Mouse (Mus musculus) neural tube, embryonic 15.5 days (tissue): ENCODE measurements at regions not wholly inside any gene's neighbourhood (a gene's known extent, or its start where the extent isn't known, plus 50 kb on each side); places are given as distances from the start of the nearest gene placed in this dataset.

Source experiments
- ATAC-seq: fragments of 200-750 bp; cut with Nextera tagmentation; 2 replicates; pipeline ENCODE4 v1.8.0; 2017; ENCODE audit warnings: mild to moderate bottlenecking, moderate TSS enrichment, moderate library complexity; ENCODE audit not compliant: low FRiP score
- H3K27ac ChIP-seq: fragments of 300-500 bp; sonication (generic); replicated peaks from 2 replicates; pipeline ENCODE4 v1.5.1; 2015; ENCODE audit warnings: mild to moderate bottlenecking, inconsistent platforms
- H3K27me3 ChIP-seq: fragments of 300-500 bp; sonication (generic); replicated peaks from 2 replicates; pipeline ENCODE4 v1.6.1; 2015; ENCODE audit warnings: inconsistent platforms
- H3K36me3 ChIP-seq: fragments of 300-500 bp; sonication (generic); 2 replicates; pipeline ENCODE4 v1.6.1; 2015; ENCODE audit warnings: inconsistent platforms
- H3K4me1 ChIP-seq: fragments of 300-500 bp; sonication (generic); 2 replicates; pipeline ENCODE4 v1.6.1; 2015; ENCODE audit warnings: inconsistent platforms
- H3K4me2 ChIP-seq: fragments of 300-500 bp; sonication (generic); 2 replicates; pipeline ENCODE4 v1.6.1; 2015; ENCODE audit warnings: inconsistent platforms, mild to moderate bottlenecking, moderate library complexity
- H3K4me3 ChIP-seq: fragments of 300-500 bp; sonication (generic); replicated peaks from 2 replicates; pipeline ENCODE4 v1.5.1; 2015; ENCODE audit warnings: mild to moderate bottlenecking, inconsistent platforms
- H3K9ac ChIP-seq: fragments of 300-500 bp; sonication (generic); replicated peaks from 2 replicates; pipeline ENCODE4 v1.6.1; 2015; ENCODE audit warnings: mild to moderate bottlenecking, inconsistent platforms
- H3K9me3 ChIP-seq: fragments of 300-500 bp; sonication (generic); replicated peaks from 2 replicates; pipeline ENCODE4 v1.6.1; 2016; ENCODE audit warnings: inconsistent platforms
- WGBS: fragments of 180-500 bp; shearing (Covaris S2); methylation state at CpG from one replicate; pipeline ENCODE4 v1.1.7; 2015; ENCODE audit warnings: mixed read lengths; 5-methylcytosine and 5-hydroxymethylcytosine counted together

GRCm38 (mm10) chr12:56472856-56473647 lies 63.7 kb downstream of the Nkx2-1 start:
- no peak overlapping the region for H3K27ac ChIP-seq
- H3K27me3 ChIP-seq = peaks cover 82% of the 10 kb centered on the region
- 23% methylated on average over 10 of the region's 10 CpGs for WGBS
- no peak overlapping the region for H3K4me3 ChIP-seq
- no peaks in the 10 kb centered on the region for H3K4me1 ChIP-seq
- H3K4me2 ChIP-seq = no peak overlapping the region
- no peaks in the 10 kb centered on the region for H3K36me3 ChIP-seq
- ATAC-seq = no peak
- no peaks in the 10 kb centered on the region for H3K9me3 ChIP-seq
- no peak overlapping the region for H3K9ac ChIP-seq

- no peaks in the 10 kb centered on the region for H3K4me1 ChIP-seq
- no peak overlapping the region for H3K9ac ChIP-seq
- WGBS = 57% methylated on average over 10 of the region's 10 CpGs
- H3K9me3 ChIP-seq = no peaks in the 10 kb centered on the region
- no peak overlapping the region for H3K4me3 ChIP-seq
- H3K27me3 ChIP-seq = peaks cover 84% of the 10 kb centered on the region
- no peaks in the 10 kb centered on the region for H3K36me3 ChIP-seq
- H3K4me2 ChIP-seq = no peak overlapping the region
- no peak overlapping the region for H3K27ac ChIP-seq
- no peak for ATAC-seq
These were observed 65.7 kb downstream of the Nkx2-1 start for GRCm38 (mm10) chr12:56470932-56471500.

GRCm38 (mm10) chr12:56459508-56460119 lies 77.1 kb downstream of the Nkx2-1 start:
- no peak overlapping the region for H3K27ac ChIP-seq
- peaks cover 10% of the 10 kb centered on the region; the same call in 1 of the 2 replicates for H3K4me1 ChIP-seq
- H3K36me3 ChIP-seq = no peaks in the 10 kb centered on the region
- H3K4me2 ChIP-seq = peak overlapping the region; percentile 19; the same call in 1 of the 2 replicates
- no peak overlapping the region for H3K4me3 ChIP-seq
- peaks cover 87% of the 10 kb centered on the region for H3K27me3 ChIP-seq
- 2% methylated on average over 10 of the region's 10 CpGs for WGBS
- no peak for ATAC-seq
- H3K9me3 ChIP-seq = no peaks in the 10 kb centered on the region
- no peak overlapping the region for H3K9ac ChIP-seq

- Histone ChIP-seq H3K4me2 (peak overlapping the region; percentile 19; the same call in 1 of the 2 replicates), H3K9me3 (no peaks in the 10 kb centered on the region), H3K4me1 (peaks cover 10% of the 10 kb centered on the region; the same call in 1 of the 2 replicates), H3K36me3 (no peaks in the 10 kb centered on the region), H3K9ac (no peak overlapping the region), H3K27me3 (peaks cover 87% of the 10 kb centered on the region), H3K4me3 (no peak overlapping the region), H3K27ac (no peak overlapping the region)
- peak; percentile 70 for ATAC-seq
- WGBS = 5% methylated on average over 16 of the region's 16 CpGs
These were observed 77.8 kb downstream of the Nkx2-1 start for GRCm38 (mm10) chr12:56458665-56459507.

GRCm38 (mm10) chr12:56457951-56458350 lies 78.8 kb downstream of the Nkx2-1 start:
- Histone ChIP-seq H3K4me2 (no peak overlapping the region), H3K4me3 (no peak overlapping the region), H3K4me1 (peaks cover 10% of the 10 kb centered on the region; the same call in 1 of the 2 replicates), H3K9me3 (no peaks in the 10 kb centered on the region), H3K36me3 (no peaks in the 10 kb centered on the region), H3K27me3 (peaks cover 87% of the 10 kb centered on the region), H3K27ac (no peak overlapping the region), H3K9ac (no peak overlapping the region)
- no peak for ATAC-seq
- 56% methylated on average over 5 of the region's 5 CpGs for WGBS

GRCm38 (mm10) chr12:56457356-56457755 lies 79.4 kb downstream of the Nkx2-1 start:
- H3K9me3 ChIP-seq = 0 out of 2 replicates have a peak, but pooled peaks cover 3% of the 10 kb centered on the region
- 5% methylated on average over 2 of the region's 2 CpGs for WGBS
- H3K4me1 ChIP-seq = peaks cover 10% of the 10 kb centered on the region; the same call in 1 of the 2 replicates
- no peak overlapping the region for H3K4me3 ChIP-seq
- no peak overlapping the region for H3K27ac ChIP-seq
- no peak for ATAC-seq
- no peak overlapping the region for H3K4me2 ChIP-seq
- no peaks in the 10 kb centered on the region for H3K36me3 ChIP-seq
- H3K27me3 ChIP-seq = peaks cover 87% of the 10 kb centered on the region
- no peak overlapping the region for H3K9ac ChIP-seq

- Histone ChIP-seq H3K4me1 (no peaks in the 10 kb centered on the region), H3K36me3 (no peaks in the 10 kb centered on the region), H3K9me3 (0 out of 2 replicates have a peak, but pooled peaks cover 3% of the 10 kb centered on the region), H3K9ac (no peak overlapping the region), H3K27me3 (peaks cover 84% of the 10 kb centered on the region), H3K27ac (no peak overlapping the region), H3K4me2 (no peak overlapping the region), H3K4me3 (no peak overlapping the region)
- no peak for ATAC-seq
- 72% methylated on average over 2 of the region's 2 CpGs for WGBS
These were observed 86.4 kb downstream of the Nkx2-1 start for GRCm38 (mm10) chr12:56450261-56450660.

- Histone ChIP-seq H3K4me3 (no peak overlapping the region), H3K36me3 (no peaks in the 10 kb centered on the region), H3K27ac (no peak overlapping the region), H3K4me2 (no peak overlapping the region), H3K9me3 (0 out of 2 replicates have a peak, but pooled peaks cover 3% of the 10 kb centered on the region), H3K4me1 (no peaks in the 10 kb centered on the region), H3K9ac (no peak overlapping the region), H3K27me3 (peaks cover 78% of the 10 kb centered on the region)
- ATAC-seq = no peak
- WGBS = 87% methylated on average over 12 of the region's 12 CpGs
These were observed 87.7 kb downstream of the Nkx2-1 start for GRCm38 (mm10) chr12:56448786-56449564.

- H3K9ac ChIP-seq = no peak overlapping the region
- H3K9me3 ChIP-seq = no peaks in the 10 kb centered on the region
- no peak for ATAC-seq
- no peaks in the 10 kb centered on the region for H3K36me3 ChIP-seq
- H3K4me3 ChIP-seq = no peak overlapping the region
- H3K4me2 ChIP-seq = no peak overlapping the region
- no peak overlapping the region for H3K27ac ChIP-seq
- peaks cover 6% of the 10 kb centered on the region for H3K4me1 ChIP-seq
- peaks cover 40% of the 10 kb centered on the region for H3K27me3 ChIP-seq
- WGBS = 34% methylated on average over 8 of the region's 8 CpGs
These were observed 95.4 kb downstream of the Nkx2-1 start for GRCm38 (mm10) chr12:56441166-56441817.

- Histone ChIP-seq H3K9ac (no peak overlapping the region), H3K4me3 (no peak overlapping the region), H3K9me3 (no peaks in the 10 kb centered on the region), H3K4me1 (peaks cover 6% of the 10 kb centered on the region), H3K36me3 (no peaks in the 10 kb centered on the region), H3K4me2 (no peak overlapping the region), H3K27me3 (peaks cover 40% of the 10 kb centered on the region), H3K27ac (no peak overlapping the region)
- ATAC-seq = no peak
- 19% methylated on average over 12 of the region's 12 CpGs for WGBS
These were observed 94.6 kb upstream of the Mbip start for GRCm38 (mm10) chr12:56440068-56440847.
